17 mouse cellular contexts compared by ENCODE assay signal in the genomic region with DNA sequence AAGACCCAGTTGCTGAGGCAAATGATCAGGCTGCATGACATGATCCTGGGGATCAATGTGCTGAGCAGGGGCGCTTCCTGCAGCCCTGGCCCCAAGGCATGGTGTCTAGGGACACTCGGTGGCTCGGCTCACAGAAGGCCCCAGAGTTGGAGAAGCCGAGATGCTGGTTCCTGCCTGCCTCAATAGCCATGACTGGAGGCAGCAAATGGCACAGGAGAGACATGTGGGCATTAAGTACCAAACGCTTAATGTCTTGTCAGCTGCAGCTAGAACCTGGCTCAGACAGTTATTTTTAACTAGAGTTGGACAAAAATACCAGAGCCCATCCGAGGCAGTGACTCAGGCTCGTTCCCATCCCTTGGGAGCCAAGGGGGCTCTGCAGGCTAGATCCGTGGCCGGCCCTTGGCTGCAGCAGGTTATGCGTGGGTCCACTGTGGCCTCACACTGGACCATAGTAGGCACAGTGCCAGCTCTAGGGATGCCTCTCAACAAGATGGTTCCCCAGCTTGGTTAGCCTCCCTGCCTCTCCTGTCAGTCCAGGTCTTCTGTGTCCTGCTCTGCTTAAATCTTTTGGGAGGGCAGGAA. TPM values are rescaled to one million over a fixed set of nuclear protein-coding genes. Genes with fewer than 3 reads are reported as not detected.
DNase-seq lines count a peak whose midpoint lies in the region; ATAC-seq lines count a peak whose summit lies in the region.
"Had no signal": no experiment of that assay in that cellular context is flagged by ENCODE, and none has a peak within 500 bp of the region (broad histone marks: within the 10 kb centered on the region; RNA-seq: fewer than 3 reads in every experiment).

No protein-coding gene starts in this region.

- no peaks in the 10 kb centered on the region for H3K36me3 ChIP-seq in heart, embryonic 15.5 days
- no peaks in the 10 kb centered on the region; the same call in 1 of the 2 replicates for H3K36me3 ChIP-seq in neural tube, embryonic 15.5 days
- H3K36me3 ChIP-seq: embryonic facial prominence, embryonic 15.5 days; liver, embryonic 12.5 days had no signal

- 0 out of 2 replicates have a peak, but pooled peaks cover 2% of the 10 kb centered on the region for H3K27me3 ChIP-seq in heart, embryonic 15.5 days
- no peaks in the 10 kb centered on the region for H3K27me3 ChIP-seq in neural tube, embryonic 15.5 days (replicated peaks)
- H3K27me3 ChIP-seq: embryonic facial prominence, embryonic 15.5 days had no signal

- no peak for DNase-seq in heart, postnatal 10 days
- DNase-seq in right cerebral cortex, adult 18-20 months = peak; percentile 34
- DNase-seq in right cerebral cortex, postnatal 4 days = no peak
- peak; percentile 62 for DNase-seq in cerebellum, adult 9-11 months
- no peak for DNase-seq in frontal cortex, postnatal 25 days (ENCODE audit: low spot score in 2 of 2)
- DNase-seq in urinary bladder, postnatal 4 days (ENCODE audit: low spot score in 2 of 2) = no peak
- DNase-seq: adrenal gland, postnatal 14 days; forebrain, postnatal 0 days; gastrocnemius, postnatal 25 days; kidney, postnatal 4 days had no signal

- intact Hi-C loops in heart, postnatal 10 days (cut with DNase I) = no loop called here

- no peak overlapping the region for H3K4me2 ChIP-seq in heart, embryonic 15.5 days
- H3K4me2 ChIP-seq in neural tube, embryonic 15.5 days = no peak overlapping the region
- H3K4me2 ChIP-seq: embryonic facial prominence, embryonic 15.5 days; liver, embryonic 12.5 days had no signal

- ATAC-seq in heart, embryonic 15.5 days (replicated peaks; ENCODE audit: insufficient number of reproducible peaks, insufficient read depth, low FRiP score, low read depth) = no peak
- no peak for ATAC-seq in neural tube, embryonic 15.5 days (ENCODE audit: low FRiP score)
- ATAC-seq: forebrain, postnatal 0 days; intestine, postnatal 0 days; liver, embryonic 12.5 days; lung, postnatal 0 days had no signal

- H3K4me1 ChIP-seq in heart, embryonic 15.5 days (replicated peaks) = peaks cover 28% of the 10 kb centered on the region
- peaks cover 76% of the 10 kb centered on the region for H3K4me1 ChIP-seq in neural tube, embryonic 15.5 days

- H3K4me3 ChIP-seq in heart, embryonic 15.5 days = no peak overlapping the region
- H3K4me3 ChIP-seq in neural tube, embryonic 15.5 days (replicated peaks) = no peak overlapping the region
- H3K4me3 ChIP-seq: embryonic facial prominence, embryonic 15.5 days; liver, embryonic 12.5 days had no signal

- WGBS in heart, embryonic 15.5 days = 56% methylated on average over 10 of the region's 10 CpGs
- 84% methylated on average over 10 of the region's 10 CpGs for WGBS in neural tube, embryonic 15.5 days

- no peak overlapping the region for H3K27ac ChIP-seq in heart, embryonic 15.5 days
- H3K27ac ChIP-seq in neural tube, embryonic 15.5 days (replicated peaks) = peak overlapping the region; percentile 81; the same call in 1 of the 2 replicates
- H3K27ac ChIP-seq: embryonic facial prominence, embryonic 15.5 days; liver, embryonic 12.5 days; stomach, postnatal 0 days had no signal

- no peaks in the 10 kb centered on the region for H3K9me3 ChIP-seq in heart, embryonic 15.5 days (replicated peaks)
- no peaks in the 10 kb centered on the region for H3K9me3 ChIP-seq in neural tube, embryonic 15.5 days (replicated peaks)
- H3K9me3 ChIP-seq: embryonic facial prominence, embryonic 15.5 days; liver, embryonic 12.5 days had no signal

- 0 out of 2 replicates have a peak overlapping the region, but pooled peaks have one; percentile 5 for H3K9ac ChIP-seq in heart, embryonic 15.5 days
- H3K9ac ChIP-seq in neural tube, embryonic 15.5 days (replicated peaks) = no peak overlapping the region
- H3K9ac ChIP-seq: embryonic facial prominence, embryonic 15.5 days; forebrain, postnatal 0 days; liver, embryonic 12.5 days had no signal

RNA-seq across cellular contexts. Expression of a gene that starts 8.9 kb away (rescaled TPM):
- polyA plus RNA-seq in heart, embryonic 15.5 days (2015; fragmentation: Nextera tagmentation; extraction: Ambion mirVana) = 0.37 and 0.90 TPM in 2 replicates
- 1 to 10 TPM; 1.9 to 2.0 TPM for total RNA-seq in heart, postnatal 10 days (2021)
- 69.6 and 82.7 TPM in 2 replicates for polyA plus RNA-seq in neural tube, embryonic 15.5 days (2015; fragmentation: Nextera tagmentation; extraction: Ambion mirVana)

RNA-seq across cellular contexts. Expression of a gene that starts 57.3 kb away (rescaled TPM):
- 177 and 193 TPM in 2 replicates for polyA plus RNA-seq in heart, embryonic 15.5 days (2015; fragmentation: Nextera tagmentation; extraction: Ambion mirVana)
- 100 to 1,000 TPM; 109 to 117 TPM for total RNA-seq in heart, postnatal 10 days (2021)
- 271 and 274 TPM in 2 replicates for polyA plus RNA-seq in neural tube, embryonic 15.5 days (2015; fragmentation: Nextera tagmentation; extraction: Ambion mirVana)

Comparison
In these comparisons a context has a peak if more than half of its experiments do, and no peak if none do; other contexts are left out.
1. DNase-seq: peak in right cerebral cortex, adult 18-20 months (single experiment) and cerebellum, adult 9-11 months (single experiment); none in heart, postnatal 10 days (0 of 2), right cerebral cortex, postnatal 4 days (single experiment), frontal cortex, postnatal 25 days (0 of 2) and urinary bladder, postnatal 4 days (0 of 2).
2. RNA of a gene that starts 8.9 kb away (polyA plus RNA-seq): 69.6 to 82.7 TPM in neural tube, embryonic 15.5 days; 0.37 to 0.90 TPM in heart, embryonic 15.5 days; every median in the first group is over 10 times any median in the second.